Mouse (Mus musculus) forebrain, embryonic 13.5 days (tissue): Measurements from ENCODE around the gene Dgki. TPM values are rescaled to one million over a fixed set of nuclear protein-coding genes. Genes with fewer than 3 reads are reported as not detected.

ENCODE experiments used
- ATAC-seq: fragments of 200-750 bp; cut with Nextera tagmentation; 2 replicates; pipeline ENCODE4 v1.8.0; 2017
- H3K27ac ChIP-seq: fragments of 300-500 bp; sonication (generic); 2 replicates; pipeline ENCODE4 v1.5.1; 2015; ENCODE audit warnings: inconsistent platforms, mild to moderate bottlenecking, moderate library complexity
- H3K27me3 ChIP-seq: fragments of 300-500 bp; sonication (generic); 2 replicates; pipeline ENCODE4 v1.6.1; 2015; ENCODE audit warnings: mild to moderate bottlenecking, inconsistent platforms
- H3K36me3 ChIP-seq: fragments of 300-500 bp; sonication (generic); 2 replicates; pipeline ENCODE4 v1.6.1; 2015; ENCODE audit warnings: mild to moderate bottlenecking, inconsistent platforms; ENCODE audit not compliant: poor library complexity, severe bottlenecking
- H3K4me1 ChIP-seq: fragments of 300-500 bp; sonication (generic); 2 replicates; pipeline ENCODE4 v1.6.1; 2015; ENCODE audit warnings: inconsistent platforms
- H3K4me2 ChIP-seq: fragments of 300-500 bp; sonication (generic); 2 replicates; pipeline ENCODE4 v1.6.1; 2015; ENCODE audit warnings: inconsistent platforms, mild to moderate bottlenecking, moderate library complexity
- H3K4me3 ChIP-seq: fragments of 300-500 bp; sonication (generic); 2 replicates; pipeline ENCODE4 v1.5.1; 2015; ENCODE audit warnings: mild to moderate bottlenecking, inconsistent platforms
- H3K9ac ChIP-seq: fragments of 300-500 bp; sonication (generic); 2 replicates; pipeline ENCODE4 v1.6.1; 2015; ENCODE audit warnings: mild to moderate bottlenecking, inconsistent platforms
- H3K9me3 ChIP-seq: fragments of 300-500 bp; sonication (generic); replicated peaks from 2 replicates; pipeline ENCODE4 v1.6.1; 2016; ENCODE audit warnings: inconsistent platforms
- WGBS: fragments of 180-500 bp; shearing (Covaris S2); methylation state at CpG from one replicate; pipeline ENCODE4 v1.1.7; 2015; 5-methylcytosine and 5-hydroxymethylcytosine counted together
- polyA plus RNA-seq: library from polyadenylated mRNA; unstranded; fragments of >200 nt; fragmentation: Nextera tagmentation; extraction: Ambion mirVana; gene quantifications from 2 replicates; pipeline ENCODE4 v1.2.1, GENCODE M21; 2015

The Dgki gene
- polyA plus RNA-seq, 1 experiment from 2014 or later = 4.3 TPM

DNA sequence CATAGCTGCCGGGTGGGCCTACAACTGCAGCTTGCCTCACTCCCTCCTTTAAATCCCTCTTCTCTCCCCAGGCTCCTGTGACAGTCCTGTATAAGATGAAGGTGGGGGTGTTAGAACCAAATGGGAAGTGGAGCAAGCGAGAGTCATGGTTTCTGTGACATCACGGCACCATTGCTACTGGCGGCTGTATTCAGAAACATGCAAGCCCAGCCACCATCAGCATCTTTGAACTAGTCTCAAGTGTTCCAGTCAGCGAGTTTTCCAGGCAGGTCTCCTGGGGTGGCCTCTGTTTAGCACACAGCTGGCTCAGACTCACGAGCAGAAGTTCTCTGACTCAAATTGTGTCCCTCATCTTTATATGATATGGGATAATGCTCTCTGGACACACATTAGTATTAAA is 68.8 kb downstream of the Dgki start:
- Histone ChIP-seq H3K9me3 (no peaks in the 10 kb centered on the region), H3K36me3 (no peaks in the 10 kb centered on the region), H3K27ac (no peak overlapping the region), H3K9ac (no peak overlapping the region), H3K27me3 (no peaks in the 10 kb centered on the region), H3K4me1 (no peaks in the 10 kb centered on the region), H3K4me3 (no peak overlapping the region), H3K4me2 (no peak overlapping the region)
- ATAC-seq = no peak
- WGBS = 67% methylated on average over 6 of the region's 6 CpGs

- WGBS = 73% methylated on average over 7 of the region's 7 CpGs
- H3K27ac ChIP-seq = no peak overlapping the region
- no peaks in the 10 kb centered on the region for H3K36me3 ChIP-seq
- H3K27me3 ChIP-seq = no peaks in the 10 kb centered on the region
- no peak overlapping the region for H3K4me2 ChIP-seq
- peaks cover 12% of the 10 kb centered on the region for H3K4me1 ChIP-seq
- H3K9ac ChIP-seq = no peak overlapping the region
- H3K9me3 ChIP-seq = no peaks in the 10 kb centered on the region
- H3K4me3 ChIP-seq = no peak overlapping the region
- ATAC-seq = no peak
These were observed 77.0 kb downstream of the Dgki start for GRCm38 (mm10) chr6:37222947-37223510.

DNA sequence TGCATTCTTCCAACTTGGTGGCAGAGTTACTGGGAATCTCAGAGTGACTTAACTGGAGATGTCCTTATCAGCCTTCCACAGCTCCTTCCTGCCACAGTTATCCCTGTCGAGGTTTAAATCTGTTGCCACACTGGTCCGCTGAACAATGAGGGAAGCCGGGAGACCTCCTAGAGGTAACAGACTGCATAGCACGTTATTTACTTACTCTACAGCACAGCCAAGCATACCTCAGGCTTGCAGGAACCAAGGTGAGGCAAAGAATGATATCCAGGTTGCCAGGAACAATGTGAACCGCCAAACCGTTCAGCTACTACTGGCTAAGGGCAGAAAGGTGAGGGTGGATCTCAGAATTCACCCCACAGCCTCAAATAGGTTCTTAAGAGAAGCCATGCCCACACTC is 78.0 kb downstream of the Dgki start:
- no peak overlapping the region for H3K4me3 ChIP-seq
- H3K9ac ChIP-seq = no peak overlapping the region
- no peaks in the 10 kb centered on the region for H3K36me3 ChIP-seq
- no peak for ATAC-seq
- no peaks in the 10 kb centered on the region for H3K9me3 ChIP-seq
- no peak overlapping the region for H3K27ac ChIP-seq
- H3K27me3 ChIP-seq = no peaks in the 10 kb centered on the region
- H3K4me1 ChIP-seq = peaks cover 15% of the 10 kb centered on the region
- 52% methylated on average over 6 of the region's 6 CpGs for WGBS
- no peak overlapping the region for H3K4me2 ChIP-seq

DNA sequence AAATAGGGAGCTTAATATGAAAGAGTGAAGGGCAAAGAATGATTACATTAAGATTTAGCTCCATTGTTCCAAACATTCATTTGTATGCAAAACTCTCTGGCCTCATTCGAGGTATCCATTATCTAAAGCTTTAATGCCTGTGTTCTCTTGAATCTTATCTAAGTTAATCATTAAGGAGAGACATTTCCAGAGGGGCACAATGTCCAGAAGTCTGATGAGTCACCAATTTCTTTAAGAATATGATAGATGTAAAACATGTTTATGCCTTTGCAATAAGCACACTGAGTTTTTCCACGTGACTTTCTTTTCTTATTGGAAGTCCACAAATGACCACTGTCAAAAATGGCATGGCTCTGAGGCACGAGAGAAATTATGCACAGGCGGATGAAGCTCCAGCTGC is 80.9 kb downstream of the Dgki start:
- Histone ChIP-seq H3K9me3 (no peaks in the 10 kb centered on the region), H3K27ac (no peak overlapping the region), H3K36me3 (no peaks in the 10 kb centered on the region), H3K9ac (no peak overlapping the region), H3K4me2 (no peak overlapping the region), H3K27me3 (no peaks in the 10 kb centered on the region), H3K4me3 (no peak overlapping the region), H3K4me1 (peaks cover 26% of the 10 kb centered on the region)
- ATAC-seq = no peak
- 75% methylated on average over 4 of the region's 4 CpGs for WGBS

- Histone ChIP-seq H3K4me3 (no peak overlapping the region), H3K27ac (no peak overlapping the region), H3K9ac (no peak overlapping the region), H3K36me3 (no peaks in the 10 kb centered on the region), H3K27me3 (no peaks in the 10 kb centered on the region), H3K4me2 (no peak overlapping the region; the same call in 1 of the 2 replicates), H3K9me3 (no peaks in the 10 kb centered on the region), H3K4me1 (peaks cover 43% of the 10 kb centered on the region)
- WGBS = 29% methylated on average over 4 of the region's 4 CpGs
- ATAC-seq = peak; percentile 70
These were observed 83.6 kb downstream of the Dgki start for GRCm38 (mm10) chr6:37216342-37216763.

GRCm38 (mm10) chr6:37215655-37216054 is 84.3 kb downstream of the Dgki start:
- no peak overlapping the region for H3K27ac ChIP-seq
- H3K9me3 ChIP-seq = no peaks in the 10 kb centered on the region
- 29% methylated on average over 10 of the region's 10 CpGs for WGBS

GRCm38 (mm10) chr6:37212930-37213329 is 87.1 kb downstream of the Dgki start:
- H3K4me2 ChIP-seq = no peak overlapping the region
- 77% methylated on average over 4 of the region's 4 CpGs for WGBS
- peaks cover 52% of the 10 kb centered on the region for H3K4me1 ChIP-seq
- H3K36me3 ChIP-seq = no peaks in the 10 kb centered on the region
- ATAC-seq = no peak
- no peaks in the 10 kb centered on the region for H3K27me3 ChIP-seq
- no peak overlapping the region for H3K9ac ChIP-seq
- H3K4me3 ChIP-seq = no peak overlapping the region
- no peak overlapping the region for H3K27ac ChIP-seq
- no peaks in the 10 kb centered on the region for H3K9me3 ChIP-seq

More at GRCm38 (mm10) chr6:37215655-37216054, 84.3 kb downstream of the Dgki start:
- Histone ChIP-seq H3K36me3 (no peaks in the 10 kb centered on the region), H3K27me3 (no peaks in the 10 kb centered on the region), H3K4me1 (peaks cover 47% of the 10 kb centered on the region), H3K4me3 (no peak overlapping the region), H3K9ac (no peak overlapping the region; the same call in 1 of the 2 replicates), H3K4me2 (no peak overlapping the region)
- ATAC-seq = no peak

GRCm38 (mm10) chr6:37211545-37212247 is 88.3 kb downstream of the Dgki start:
- WGBS = 11% methylated on average over 9 of the region's 9 CpGs
- H3K36me3 ChIP-seq = no peaks in the 10 kb centered on the region
- H3K4me1 ChIP-seq = peaks cover 46% of the 10 kb centered on the region
- no peaks in the 10 kb centered on the region for H3K9me3 ChIP-seq
- H3K4me3 ChIP-seq = no peak overlapping the region
- H3K27me3 ChIP-seq = no peaks in the 10 kb centered on the region
- no peak overlapping the region for H3K4me2 ChIP-seq
- H3K9ac ChIP-seq = no peak overlapping the region
- ATAC-seq = no peak
- peak overlapping the region; percentile 40; the same call in 1 of the 2 replicates for H3K27ac ChIP-seq

- Histone ChIP-seq H3K4me2 (no peak overlapping the region), H3K36me3 (no peaks in the 10 kb centered on the region), H3K4me1 (peaks cover under 1% of the 10 kb centered on the region; the same call in 1 of the 2 replicates), H3K9ac (no peak overlapping the region), H3K27ac (no peak overlapping the region), H3K4me3 (no peak overlapping the region), H3K27me3 (no peaks in the 10 kb centered on the region), H3K9me3 (no peaks in the 10 kb centered on the region)
- 65% methylated on average over 4 of the region's 4 CpGs for WGBS
- no peak for ATAC-seq
These were observed 97.1 kb downstream of the Dgki start for GRCm38 (mm10) chr6:37202901-37203300.

- peaks cover 7% of the 10 kb centered on the region; the same call in 1 of the 2 replicates for H3K4me1 ChIP-seq
- no peak for ATAC-seq
- H3K27ac ChIP-seq = no peak overlapping the region
- no peak overlapping the region for H3K4me2 ChIP-seq
- no peaks in the 10 kb centered on the region for H3K27me3 ChIP-seq
- H3K4me3 ChIP-seq = no peak overlapping the region
- no peaks in the 10 kb centered on the region for H3K9me3 ChIP-seq
- 94% methylated on average over 5 of the region's 5 CpGs for WGBS
- H3K9ac ChIP-seq = no peak overlapping the region
- H3K36me3 ChIP-seq = no peaks in the 10 kb centered on the region
These were observed 99.1 kb downstream of the Dgki start for GRCm38 (mm10) chr6:37200840-37201239.

DNA sequence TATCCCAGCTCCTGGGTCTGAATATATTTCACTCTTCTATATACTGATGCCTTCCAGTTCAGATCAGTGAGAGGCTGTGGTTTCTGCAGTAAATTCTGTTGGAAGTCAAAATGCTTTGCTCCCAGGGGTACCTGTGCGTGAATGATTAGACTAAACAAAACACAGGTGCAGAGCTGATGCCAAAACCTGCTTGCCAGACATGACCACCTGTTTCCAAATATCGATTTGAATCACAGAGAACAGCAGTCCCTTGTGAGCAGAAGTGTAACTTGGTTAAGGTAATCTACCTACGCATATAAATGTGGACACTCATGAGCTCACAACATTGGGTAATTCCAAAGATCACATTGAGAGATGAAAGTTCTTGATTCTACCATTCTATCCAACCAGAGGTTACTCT is 100.5 kb downstream of the Dgki start:
- Histone ChIP-seq H3K27me3 (no peaks in the 10 kb centered on the region), H3K4me1 (peaks cover 7% of the 10 kb centered on the region; the same call in 1 of the 2 replicates), H3K27ac (no peak overlapping the region), H3K4me3 (no peak overlapping the region), H3K36me3 (no peaks in the 10 kb centered on the region), H3K4me2 (no peak overlapping the region), H3K9me3 (no peaks in the 10 kb centered on the region), H3K9ac (no peak overlapping the region)
- ATAC-seq = no peak
- 89% methylated on average over 3 of the region's 3 CpGs for WGBS

- Histone ChIP-seq H3K27me3 (no peaks in the 10 kb centered on the region), H3K27ac (no peak overlapping the region), H3K9ac (no peak overlapping the region), H3K4me1 (peaks cover 7% of the 10 kb centered on the region; the same call in 1 of the 2 replicates), H3K4me2 (no peak overlapping the region), H3K36me3 (no peaks in the 10 kb centered on the region), H3K9me3 (no peaks in the 10 kb centered on the region), H3K4me3 (no peak overlapping the region)
- 75% methylated on average over 13 of the region's 13 CpGs for WGBS
- no peak for ATAC-seq
These were observed 102.2 kb downstream of the Dgki start for GRCm38 (mm10) chr6:37197745-37198144.
